Mouse (Mus musculus): ENCODE measurements around the gene Nrxn1. TPM values are rescaled to one million over a fixed set of nuclear protein-coding genes. Genes with fewer than 3 reads are reported as not detected.

Gene Nrxn1
- total RNA-seq, 1 experiment, result 2.9 TPM

GRCm38 (mm10) chr17:91088037-91088715 lies 4.7 kb downstream of the Nrxn1 start:
- TF ChIP-seq ZC3H11A (IDR thresholded peaks at IDR 0.05; ENCODE audit: borderline replicate concordance, low read depth, low read length) (no peak), CHD2 (IDR thresholded peaks at IDR 0.05; ENCODE audit: low read depth, low read length) (no peak), MAFK (IDR thresholded peaks at IDR 0.05; ENCODE audit: insufficient read depth, low read depth, low read length) (no peak), HCFC1 (IDR thresholded peaks at IDR 0.05; ENCODE audit: borderline replicate concordance, insufficient read depth, low read length) (no peak), ZNF384 (IDR thresholded peaks at IDR 0.05; ENCODE audit: low read depth, low read length) (no peak)
- peak; percentile 13 for DNase-seq (ENCODE audit: low read depth, low spot score)
- in situ Hi-C loops (cut with MboI; ENCODE audit: low sequenced_read_pairs in 2 of 2, unreplicated experiment in 2 of 2), result no loop called here
- Histone ChIP-seq H3K4me3 (ENCODE audit: insufficient read depth in 1 of 2, low read depth in 1 of 2, low read length in 2 of 2, poor library complexity in 1 of 2, severe bottlenecking in 1 of 2) (peak overlapping the region; percentile 24 to 48; a peak in 3 of 4 replicates), H3K36me3 (ENCODE audit: control insufficient read depth, insufficient read depth, low read length, poor library complexity, severe bottlenecking) (no peaks in the 10 kb centered on the region), H3K4me1 (ENCODE audit: control insufficient read depth in 2 of 2, insufficient read depth in 2 of 2, low read length in 2 of 2, poor library complexity in 1 of 2) (no peaks in the 10 kb centered on the region; a peak in 1 of 4 replicates), H3K27ac (ENCODE audit: insufficient read depth, low read depth, low read length, poor library complexity, severe bottlenecking) (no peak overlapping the region), H3K9ac (ENCODE audit: insufficient read depth, low read depth, low read length, poor library complexity, severe bottlenecking) (no peak overlapping the region), H3K9me3 (ENCODE audit: control insufficient read depth, insufficient read depth, low read depth, low read length) (no peaks in the 10 kb centered on the region)

DNA sequence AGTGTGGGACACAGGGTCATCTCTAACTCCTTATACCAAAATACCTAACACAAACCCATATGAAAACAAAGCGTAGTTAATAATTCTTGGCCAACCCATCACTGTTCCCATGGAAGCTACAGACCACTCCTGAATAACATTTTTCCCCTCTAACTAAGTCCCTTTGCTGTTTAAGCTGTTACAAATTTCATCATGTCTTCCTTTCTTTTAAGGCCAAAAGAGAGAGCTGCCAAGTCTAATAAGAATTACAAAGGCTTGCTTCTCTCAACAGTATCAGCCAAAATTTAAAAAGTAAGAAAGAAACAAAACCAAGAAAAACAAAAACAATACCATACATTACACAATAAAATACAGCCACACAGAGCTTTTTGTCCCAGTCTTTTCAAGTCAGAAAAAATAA lies 6.5 kb downstream of the Nrxn1 start:
- Histone ChIP-seq H3K4me1 (ENCODE audit: control insufficient read depth in 2 of 2, insufficient read depth in 2 of 2, low read length in 2 of 2, poor library complexity in 1 of 2) (no peaks in the 10 kb centered on the region; a peak in 1 of 4 replicates), H3K9ac (ENCODE audit: insufficient read depth, low read depth, low read length, poor library complexity, severe bottlenecking) (no peak overlapping the region), H3K36me3 (ENCODE audit: control insufficient read depth, insufficient read depth, low read length, poor library complexity, severe bottlenecking) (no peaks in the 10 kb centered on the region), H3K9me3 (ENCODE audit: control insufficient read depth, insufficient read depth, low read depth, low read length) (no peaks in the 10 kb centered on the region), H3K4me3 (ENCODE audit: insufficient read depth in 1 of 2, low read depth in 1 of 2, low read length in 2 of 2, poor library complexity in 1 of 2, severe bottlenecking in 1 of 2) (no peak overlapping the region), H3K27ac (ENCODE audit: insufficient read depth, low read depth, low read length, poor library complexity, severe bottlenecking) (no peak overlapping the region)
- no peak for DNase-seq (ENCODE audit: low read depth, low spot score)
- in situ Hi-C loops (cut with MboI; ENCODE audit: low sequenced_read_pairs in 2 of 2, unreplicated experiment in 2 of 2), result no loop called here
- TF ChIP-seq HCFC1 (IDR thresholded peaks at IDR 0.05; ENCODE audit: borderline replicate concordance, insufficient read depth, low read length) (no peak), ZNF384 (IDR thresholded peaks at IDR 0.05; ENCODE audit: low read depth, low read length) (no peak), MAFK (IDR thresholded peaks at IDR 0.05; ENCODE audit: insufficient read depth, low read depth, low read length) (no peak), CHD2 (IDR thresholded peaks at IDR 0.05; ENCODE audit: low read depth, low read length) (no peak), ZC3H11A (IDR thresholded peaks at IDR 0.05; ENCODE audit: borderline replicate concordance, low read depth, low read length) (no peak)

DNA sequence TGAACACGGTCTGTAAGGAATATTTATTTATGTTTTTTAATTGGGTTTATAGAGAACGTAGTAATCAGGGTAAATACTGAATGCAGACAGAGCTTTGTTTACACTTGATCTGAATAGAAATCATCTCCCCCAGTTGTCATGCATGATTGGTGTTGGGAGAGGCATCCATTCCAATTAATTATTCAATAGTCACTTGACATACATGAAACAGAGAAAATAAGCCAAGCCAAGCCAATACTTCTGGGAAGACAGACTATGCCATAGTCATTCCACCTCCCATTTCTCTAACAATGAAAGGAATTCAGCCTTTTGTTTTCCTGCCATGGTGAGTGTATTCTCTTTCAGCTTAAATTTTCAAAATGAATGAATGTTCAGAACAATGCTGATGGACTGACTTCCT lies 7.5 kb downstream of the Nrxn1 start:
- in situ Hi-C loops (cut with MboI; ENCODE audit: low sequenced_read_pairs in 2 of 2, unreplicated experiment in 2 of 2), result no loop called here
- no peak overlapping the region for H3K4me3 ChIP-seq (ENCODE audit: insufficient read depth in 1 of 2, low read depth in 1 of 2, low read length in 2 of 2, poor library complexity in 1 of 2, severe bottlenecking in 1 of 2)

DNA sequence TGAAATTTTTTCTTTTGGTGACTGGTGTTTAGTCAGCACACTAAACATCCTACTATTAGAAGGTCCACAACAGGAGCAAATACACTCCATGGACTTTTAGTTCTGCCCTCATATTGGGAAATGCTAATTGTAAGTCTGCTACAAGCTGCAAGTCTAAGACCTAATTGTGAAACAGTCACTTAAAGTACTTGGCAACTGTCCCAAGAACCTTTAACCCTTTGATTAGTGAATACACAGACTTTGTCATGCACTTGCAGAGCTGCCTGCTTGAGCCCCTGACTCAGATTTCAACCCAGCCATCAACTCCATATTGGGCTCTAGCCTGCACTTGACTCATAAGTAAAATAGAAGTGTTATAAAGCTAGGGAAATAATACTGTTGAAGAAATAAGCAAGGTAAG lies 13.8 kb downstream of the Nrxn1 start:
- no peak overlapping the region for H3K27ac ChIP-seq (ENCODE audit: insufficient read depth, low read depth, low read length, poor library complexity, severe bottlenecking)
- H3K36me3 ChIP-seq (ENCODE audit: control insufficient read depth, insufficient read depth, low read length, poor library complexity, severe bottlenecking), result no peaks in the 10 kb centered on the region
- H3K4me1 ChIP-seq (ENCODE audit: control insufficient read depth in 2 of 2, insufficient read depth in 2 of 2, low read length in 2 of 2, poor library complexity in 1 of 2), result no peaks in the 10 kb centered on the region
- in situ Hi-C loops (cut with MboI; ENCODE audit: low sequenced_read_pairs in 2 of 2, unreplicated experiment in 2 of 2), result no loop called here
- H3K9me3 ChIP-seq (ENCODE audit: control insufficient read depth, insufficient read depth, low read depth, low read length), result no peaks in the 10 kb centered on the region
- DNase-seq (ENCODE audit: low read depth, low spot score), result no peak
- TF ChIP-seq HCFC1 (IDR thresholded peaks at IDR 0.05; ENCODE audit: borderline replicate concordance, insufficient read depth, low read length) (no peak), ZC3H11A (IDR thresholded peaks at IDR 0.05; ENCODE audit: borderline replicate concordance, low read depth, low read length) (no peak), CHD2 (IDR thresholded peaks at IDR 0.05; ENCODE audit: low read depth, low read length) (no peak), ZNF384 (IDR thresholded peaks at IDR 0.05; ENCODE audit: low read depth, low read length) (no peak), MAFK (IDR thresholded peaks at IDR 0.05; ENCODE audit: insufficient read depth, low read depth, low read length) (no peak)
- no peak overlapping the region for H3K9ac ChIP-seq (ENCODE audit: insufficient read depth, low read depth, low read length, poor library complexity, severe bottlenecking)
- no peak overlapping the region for H3K4me3 ChIP-seq (ENCODE audit: insufficient read depth in 1 of 2, low read depth in 1 of 2, low read length in 2 of 2, poor library complexity in 1 of 2, severe bottlenecking in 1 of 2)

More for the DNA sequence above, 7.5 kb downstream of the Nrxn1 start:
- H3K9me3 ChIP-seq (ENCODE audit: control insufficient read depth, insufficient read depth, low read depth, low read length), result no peaks in the 10 kb centered on the region
- no peak overlapping the region for H3K9ac ChIP-seq (ENCODE audit: insufficient read depth, low read depth, low read length, poor library complexity, severe bottlenecking)
- TF ChIP-seq MAFK (IDR thresholded peaks at IDR 0.05; ENCODE audit: insufficient read depth, low read depth, low read length) (no peak), ZC3H11A (IDR thresholded peaks at IDR 0.05; ENCODE audit: borderline replicate concordance, low read depth, low read length) (no peak), HCFC1 (IDR thresholded peaks at IDR 0.05; ENCODE audit: borderline replicate concordance, insufficient read depth, low read length) (no peak), CHD2 (IDR thresholded peaks at IDR 0.05; ENCODE audit: low read depth, low read length) (no peak)
- DNase-seq (ENCODE audit: low read depth, low spot score), result no peak
- H3K36me3 ChIP-seq (ENCODE audit: control insufficient read depth, insufficient read depth, low read length, poor library complexity, severe bottlenecking), result no peaks in the 10 kb centered on the region
- H3K4me1 ChIP-seq (ENCODE audit: control insufficient read depth in 2 of 2, insufficient read depth in 2 of 2, low read length in 2 of 2, poor library complexity in 1 of 2), result no peaks in the 10 kb centered on the region; a peak in 1 of 4 replicates
- no peak overlapping the region for H3K27ac ChIP-seq (ENCODE audit: insufficient read depth, low read depth, low read length, poor library complexity, severe bottlenecking)

Measured in ES-E14 (cell line).